Mouse (Mus musculus) liver, embryonic 11.5 days (tissue): Measurements from ENCODE around the gene Acacb. TPM values are rescaled to one million over a fixed set of nuclear protein-coding genes. Genes with fewer than 3 reads are reported as not detected.
A peak's percentile ranks its signal among the peaks of the same experiment; 100 is the strongest.

Experiments used
- ATAC-seq: fragments of 200-750 bp; cut with Nextera tagmentation; replicated peaks from 2 replicates; pipeline ENCODE4 v1.8.0; 2017; ENCODE audit warnings: moderate number of reproducible peaks, mild to moderate bottlenecking, moderate TSS enrichment, moderate library complexity; ENCODE audit not compliant: low FRiP score
- DNase-seq: peaks from one replicate; pipeline ENCODE4 v3.0.0-alpha.2; 2017; ENCODE audit warnings: low spot score
- H3K27ac ChIP-seq: fragments of 300-500 bp; sonication (generic); 2 replicates; pipeline ENCODE4 v1.5.1; 2014; ENCODE audit warnings: mild to moderate bottlenecking, low read depth, low read length, control low read depth
- H3K27me3 ChIP-seq: fragments of 300-500 bp; sonication (generic); replicated peaks from 2 replicates; pipeline ENCODE4 v1.6.1; 2014; ENCODE audit warnings: low read length, mixed read lengths; ENCODE audit not compliant: control insufficient read depth, insufficient read depth
- H3K36me3 ChIP-seq: fragments of 300-500 bp; sonication (generic); 2 replicates; pipeline ENCODE4 v1.6.1; 2014; ENCODE audit warnings: mild to moderate bottlenecking, low read length, moderate library complexity, mixed read lengths; ENCODE audit not compliant: control insufficient read depth, insufficient read depth
- H3K4me1 ChIP-seq: fragments of 300-500 bp; sonication (generic); replicated peaks from 2 replicates; pipeline ENCODE4 v1.6.1; 2014; ENCODE audit warnings: low read length, mixed read lengths; ENCODE audit not compliant: control insufficient read depth, insufficient read depth
- H3K4me2 ChIP-seq: fragments of 300-500 bp; sonication (generic); 2 replicates; pipeline ENCODE4 v1.6.1; 2014; ENCODE audit warnings: mild to moderate bottlenecking, control low read depth, moderate library complexity
- H3K4me3 ChIP-seq: fragments of 300-500 bp; sonication (generic); 2 replicates; pipeline ENCODE4 v1.5.1; 2014; ENCODE audit warnings: low read depth, low read length, control low read depth
- H3K9ac ChIP-seq: fragments of 300-500 bp; sonication (generic); 2 replicates; pipeline ENCODE4 v1.6.1; 2014; ENCODE audit warnings: low read depth, low read length, control low read depth
- H3K9me3 ChIP-seq: fragments of 300-500 bp; sonication (generic); 2 replicates; pipeline ENCODE4 v1.6.1; 2016; ENCODE audit warnings: low read length, inconsistent platforms, mixed read lengths; ENCODE audit not compliant: control insufficient read depth
- WGBS: fragments of 180-500 bp; shearing (Covaris S2); extraction: QIAGEN DNeasy Blood & Tissue Kit; methylation state at CpG from one replicate; pipeline ENCODE4 v1.1.7; 2014; 5-methylcytosine and 5-hydroxymethylcytosine counted together
- polyA plus RNA-seq: library from polyadenylated mRNA; unstranded; fragments of >200 nt; fragmentation: Nextera tagmentation; extraction: Ambion mirVana; gene quantifications from 2 replicates; pipeline ENCODE4 v1.2.1, GENCODE M21; 2014

Acacb gene
- polyA plus RNA-seq, 1 experiment from 2014 or later, result 0.86 TPM

GRCm38 (mm10) chr5:114116586-114116985 lies 29.7 kb upstream of the Acacb start:
- H3K9ac ChIP-seq, result no peak overlapping the region
- H3K27ac ChIP-seq, result no peak overlapping the region
- ATAC-seq (no peak), DNase-seq (no peak)
- H3K36me3 ChIP-seq, result peaks cover 31% of the 10 kb centered on the region
- 73% methylated on average over 7 of the region's 7 CpGs for WGBS
- no peaks in the 10 kb centered on the region for H3K27me3 ChIP-seq
- no peaks in the 10 kb centered on the region for H3K9me3 ChIP-seq
- no peak overlapping the region for H3K4me2 ChIP-seq
- no peaks in the 10 kb centered on the region for H3K4me1 ChIP-seq
- no peak overlapping the region for H3K4me3 ChIP-seq

- peaks cover 32% of the 10 kb centered on the region for H3K36me3 ChIP-seq
- WGBS, result 86% methylated on average over 4 of the region's 4 CpGs
Measured at GRCm38 (mm10) chr5:114119806-114120205, 26.5 kb upstream of the Acacb start.

GRCm38 (mm10) chr5:114126008-114126407 lies 20.3 kb upstream of the Acacb start:
- Histone ChIP-seq H3K9me3 (no peaks in the 10 kb centered on the region), H3K27me3 (no peaks in the 10 kb centered on the region), H3K27ac (no peak overlapping the region), H3K4me1 (0 out of 2 replicates have a peak, but pooled peaks cover 6% of the 10 kb centered on the region), H3K4me2 (peak overlapping the region; percentile 81; the same call in 1 of the 2 replicates), H3K4me3 (no peak overlapping the region), H3K36me3 (peaks cover 18% of the 10 kb centered on the region), H3K9ac (no peak overlapping the region)
- 85% methylated on average over 3 of the region's 3 CpGs for WGBS
- ATAC-seq (no peak), DNase-seq (no peak)

More at GRCm38 (mm10) chr5:114119806-114120205, 26.5 kb upstream of the Acacb start:
- Histone ChIP-seq H3K4me3 (no peak overlapping the region), H3K9ac (no peak overlapping the region), H3K27ac (no peak overlapping the region), H3K27me3 (no peaks in the 10 kb centered on the region), H3K9me3 (no peaks in the 10 kb centered on the region), H3K4me2 (no peak overlapping the region), H3K4me1 (no peaks in the 10 kb centered on the region)
- no peak for DNase-seq
- ATAC-seq, result no peak

GRCm38 (mm10) chr5:114126499-114127244 lies 19.7 kb upstream of the Acacb start:
- Histone ChIP-seq H3K9ac (no peak overlapping the region), H3K9me3 (no peaks in the 10 kb centered on the region), H3K4me2 (peak overlapping the region; percentile 81), H3K4me3 (peak overlapping the region; percentile 60), H3K36me3 (peaks cover 12% of the 10 kb centered on the region), H3K27me3 (no peaks in the 10 kb centered on the region), H3K27ac (no peak overlapping the region), H3K4me1 (peaks cover 10% of the 10 kb centered on the region; the same call in 1 of the 2 replicates)
- ATAC-seq (no peak), DNase-seq (no peak)
- WGBS, result 81% methylated on average over 7 of the region's 7 CpGs

- Histone ChIP-seq H3K9me3 (no peaks in the 10 kb centered on the region), H3K27me3 (no peaks in the 10 kb centered on the region), H3K4me1 (peaks cover 19% of the 10 kb centered on the region), H3K4me2 (peak within 1 kb of the TSS; percentile 81), H3K27ac (peak within 1 kb of the TSS; percentile 69), H3K9ac (peak within 1 kb of the TSS; percentile 67), H3K4me3 (peak within 1 kb of the TSS; percentile 60), H3K36me3 (peaks cover 8% of the 10 kb centered on the region)
- WGBS, result under 1% methylated on average over 69 of the region's 69 CpGs
- ATAC-seq (peak; percentile 21), DNase-seq (peak; percentile 91)
Measured at GRCm38 (mm10) chr5:114127374-114128349, 18.7 kb upstream of the Acacb start, which contains the start of gene Alkbh2. Alkbh2 (minus strand) TSS chr5:114128218.

GRCm38 (mm10) chr5:114129550-114130210 lies 16.7 kb upstream of the Acacb start:
- ATAC-seq (no peak), DNase-seq (no peak)
- WGBS, result 72% methylated on average over 15 of the region's 15 CpGs
- peak overlapping the region; percentile 79 for H3K4me3 ChIP-seq
- no peak overlapping the region for H3K27ac ChIP-seq
- H3K27me3 ChIP-seq, result no peaks in the 10 kb centered on the region
- H3K9me3 ChIP-seq, result no peaks in the 10 kb centered on the region
- peak overlapping the region; percentile 94 for H3K4me2 ChIP-seq
- no peak overlapping the region for H3K9ac ChIP-seq
- 0 out of 2 replicates have a peak, but pooled peaks cover 4% of the 10 kb centered on the region for H3K36me3 ChIP-seq
- H3K4me1 ChIP-seq, result peaks cover 37% of the 10 kb centered on the region

GRCm38 (mm10) chr5:114130211-114130605 lies 16.1 kb upstream of the Acacb start, which contains the start of gene Ung:
Ung (plus strand) TSS chr5:114130386.
- H3K4me1 ChIP-seq, result peaks cover 41% of the 10 kb centered on the region
- ATAC-seq, result peak; percentile 24; the same call in 1 of the 2 replicates

More at GRCm38 (mm10) chr5:114130211-114130605, 16.1 kb upstream of the Acacb start, which contains the start of gene Ung:
- no peak for DNase-seq
- Histone ChIP-seq H3K4me2 (peak within 1 kb of the TSS; percentile 94), H3K27ac (peak within 1 kb of the TSS; percentile 77), H3K4me3 (peak within 1 kb of the TSS; percentile 79), H3K27me3 (no peaks in the 10 kb centered on the region), H3K9ac (peak within 1 kb of the TSS; percentile 72), H3K9me3 (no peaks in the 10 kb centered on the region), H3K36me3 (0 out of 2 replicates have a peak, but pooled peaks cover 4% of the 10 kb centered on the region)
- 2% methylated on average over 27 of the region's 29 CpGs for WGBS
